Mouse (Mus musculus): ENCODE results near the gene Abcb10.

Gene Abcb10

GRCm38 (mm10) chr8:123914635-123915034 is 68.3 kb downstream of the Abcb10 start:
- intact Hi-C loops (cut with DNase I): no loop called here

- intact Hi-C loops (cut with DNase I): no loop called here
These were observed 70.7 kb downstream of the Abcb10 start for GRCm38 (mm10) chr8:123912265-123912664.

- intact Hi-C loops (cut with DNase I): no loop called here
These were observed 75.3 kb downstream of the Abcb10 start for GRCm38 (mm10) chr8:123907604-123908003.

GRCm38 (mm10) chr8:123902653-123903052 is 80.3 kb downstream of the Abcb10 start:
- intact Hi-C loops (cut with DNase I): no loop called here

Small RNAs within 50 kb of the gene (microRNA-seq; reads per million reads assigned to microRNA genes)
- gene Mir1967: 0 reads per million in 2 experiments

All from adrenal gland (tissue).